Mouse (Mus musculus) left cerebral cortex, adult 18-20 months (tissue): ENCODE measurements at regions not wholly inside any gene's neighbourhood (a gene's known extent, or its start where the extent isn't known, plus 50 kb on each side); places are given as distances from the start of the nearest gene placed in this dataset.

Experiments
- DNase-seq, 2 experiments: peaks; one replicate each; pipeline ENCODE4 v3.0.0; 2021 to 2022; ENCODE audit warnings: low spot score in 2 of 2, mixed read lengths in 1 of 2

GRCm38 (mm10) chr5:45042914-45043313 lies 243.4 kb upstream of the Ldb2 start:
- peak in 1 of 2 experiments; percentile 5 for DNase-seq

GRCm38 (mm10) chr5:45036430-45036829 lies 236.9 kb upstream of the Ldb2 start:
- no peak for DNase-seq

DNA sequence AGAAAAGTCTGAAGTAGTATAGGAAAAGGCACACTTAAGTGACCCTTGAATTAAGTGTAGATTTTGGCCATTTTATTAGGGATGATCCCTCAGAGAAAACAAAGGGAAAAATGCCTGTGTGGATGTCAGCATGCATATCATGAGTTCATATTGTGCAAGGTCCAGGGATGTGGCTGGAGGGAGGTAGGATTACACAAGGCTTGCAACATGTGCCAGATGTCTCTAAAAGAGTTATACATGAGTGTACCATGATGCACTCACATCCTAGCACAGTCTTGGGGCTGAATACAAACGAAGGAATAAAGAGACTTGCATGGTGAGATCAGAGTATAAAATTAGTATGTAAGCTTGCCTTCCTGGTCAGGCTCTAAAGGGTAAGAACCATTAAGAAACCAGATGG lies 233.7 kb upstream of the Ldb2 start:
- DNase-seq: no peak

DNA sequence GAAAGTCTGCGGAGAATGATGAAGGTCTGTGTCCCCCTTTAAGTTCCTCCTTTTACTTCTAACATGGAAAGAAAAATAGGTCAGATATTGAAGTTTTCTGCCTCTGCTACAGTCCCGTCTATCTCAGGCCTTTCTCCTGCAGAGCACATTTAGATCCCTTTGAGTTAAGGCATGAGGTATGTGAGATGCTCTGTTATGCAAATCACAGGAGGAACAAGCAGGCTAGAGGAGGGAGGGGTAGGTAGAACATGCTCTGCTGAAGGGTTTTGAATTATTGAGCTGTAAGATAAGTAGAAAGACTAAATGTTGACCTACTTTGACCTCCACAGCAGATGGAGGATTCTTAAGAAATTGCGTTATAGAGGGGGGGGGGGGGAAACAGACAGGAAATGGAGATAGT lies 228.4 kb upstream of the Ldb2 start:
- no peak for DNase-seq

GRCm38 (mm10) chr5:45025383-45025782 lies 225.9 kb upstream of the Ldb2 start:
- no peak for DNase-seq

- no peak for DNase-seq
These were observed 208.4 kb upstream of the Ldb2 start for GRCm38 (mm10) chr5:45007930-45008329.

- DNase-seq: no peak
These were observed 201.5 kb upstream of the Ldb2 start for GRCm38 (mm10) chr5:45000996-45001395.

- DNase-seq: no peak
These were observed 199.6 kb upstream of the Ldb2 start for GRCm38 (mm10) chr5:44999032-44999431.

DNA sequence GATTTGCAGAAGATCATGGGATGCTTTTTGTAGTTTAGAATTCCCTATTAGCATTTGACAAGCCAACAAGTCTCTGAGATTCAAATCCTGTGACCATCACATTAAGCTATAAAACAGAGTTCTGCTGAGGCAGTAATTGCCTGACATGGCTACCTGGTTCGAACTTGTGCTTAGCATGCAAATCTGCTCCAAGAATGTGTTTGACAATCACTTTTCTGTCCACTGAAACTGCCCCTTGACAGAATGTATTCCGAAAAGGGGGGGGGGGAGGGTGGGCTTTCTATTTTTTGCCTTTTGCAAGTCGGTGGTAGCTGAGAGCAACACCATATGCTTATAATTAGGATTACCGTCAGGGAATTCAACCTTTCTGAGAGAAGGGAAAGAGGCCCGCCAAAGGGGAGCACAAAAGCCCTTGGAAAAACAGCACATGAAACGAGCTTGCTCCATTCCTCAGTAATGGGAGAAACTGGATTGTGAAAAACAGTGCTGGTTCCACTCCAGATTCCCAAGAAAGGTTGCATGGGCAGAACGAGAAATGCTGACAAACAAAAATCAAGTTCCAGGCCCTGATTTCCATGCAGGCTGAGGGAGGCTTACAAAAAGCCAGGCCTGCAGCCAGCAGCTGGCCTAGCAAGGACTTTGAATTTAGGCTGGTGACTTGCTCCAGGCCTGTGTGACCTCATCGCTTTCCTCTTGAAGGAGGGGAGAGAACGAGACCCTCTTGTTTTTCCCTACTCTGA lies 176.1 kb upstream of the Ldb2 start:
- DNase-seq: peak in 1 of 2 experiments; percentile 5

DNA sequence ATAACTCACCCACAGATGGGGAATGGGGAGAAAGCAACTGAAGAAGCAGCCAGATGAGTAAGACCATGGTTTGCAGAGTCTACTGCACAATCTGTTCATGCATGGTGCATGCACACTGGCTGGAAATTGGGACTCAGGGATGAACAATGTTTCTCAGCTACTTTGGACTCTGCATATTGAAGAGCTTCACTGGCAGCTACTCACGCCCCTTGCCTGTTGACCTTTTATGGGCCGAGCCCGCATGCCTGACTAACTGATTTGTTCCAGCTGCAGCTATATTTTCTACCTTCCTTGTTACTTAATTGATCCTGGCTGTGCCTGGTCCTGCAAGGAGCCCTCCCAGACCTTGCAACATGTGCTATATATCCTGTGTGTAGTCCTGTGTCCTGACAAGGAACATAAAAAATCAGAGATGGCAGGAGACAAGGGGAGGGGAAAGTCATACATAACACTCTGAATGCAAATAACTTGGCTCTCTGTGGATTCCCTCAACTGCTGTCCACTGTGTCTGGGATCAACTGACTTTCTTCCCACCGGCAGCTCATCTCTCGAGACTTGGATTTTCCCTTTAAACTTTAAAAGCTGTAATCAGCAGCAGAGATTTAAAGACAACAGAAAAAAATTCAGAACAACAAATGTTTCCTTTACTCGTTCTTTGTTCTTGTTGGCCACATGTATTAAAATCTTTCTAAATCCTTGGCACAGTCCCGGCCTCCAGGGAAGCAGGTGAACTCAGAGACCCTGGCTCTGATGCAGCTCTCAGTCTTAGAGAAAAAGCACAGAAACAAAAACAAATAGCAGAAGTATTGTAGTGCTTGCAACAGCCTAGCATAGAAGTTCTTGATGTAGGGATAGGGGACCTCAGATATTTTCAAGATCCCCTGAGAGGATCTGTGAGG lies 143.8 kb upstream of the Ldb2 start:
- no peak for DNase-seq

GRCm38 (mm10) chr5:44942575-44942974 lies 143.1 kb upstream of the Ldb2 start:
- DNase-seq: no peak

- no peak for DNase-seq
These were observed 126.0 kb upstream of the Ldb2 start for GRCm38 (mm10) chr5:44925476-44925875.

- no peak for DNase-seq
These were observed 122.8 kb upstream of the Ldb2 start for GRCm38 (mm10) chr5:44922129-44922775.

DNA sequence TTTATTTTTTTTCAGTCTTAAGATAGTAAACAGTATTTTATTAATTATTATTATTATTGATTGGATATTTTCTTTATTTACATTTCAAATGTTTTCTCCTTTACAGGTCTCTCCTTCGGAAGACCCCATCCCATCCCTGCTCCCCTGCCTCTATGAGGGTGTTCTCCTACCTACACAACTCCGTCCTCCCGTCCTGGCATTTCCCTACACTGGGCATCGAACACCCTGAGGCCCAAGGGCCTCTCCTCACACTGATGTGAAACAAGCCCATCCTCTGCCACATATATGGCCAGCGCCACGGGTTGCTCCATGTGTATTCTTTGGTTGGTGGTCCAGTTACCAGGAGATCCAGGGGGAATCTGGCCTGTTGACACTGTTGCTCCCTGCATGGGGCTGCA lies 118.3 kb upstream of the Ldb2 start:
- no peak for DNase-seq

DNA sequence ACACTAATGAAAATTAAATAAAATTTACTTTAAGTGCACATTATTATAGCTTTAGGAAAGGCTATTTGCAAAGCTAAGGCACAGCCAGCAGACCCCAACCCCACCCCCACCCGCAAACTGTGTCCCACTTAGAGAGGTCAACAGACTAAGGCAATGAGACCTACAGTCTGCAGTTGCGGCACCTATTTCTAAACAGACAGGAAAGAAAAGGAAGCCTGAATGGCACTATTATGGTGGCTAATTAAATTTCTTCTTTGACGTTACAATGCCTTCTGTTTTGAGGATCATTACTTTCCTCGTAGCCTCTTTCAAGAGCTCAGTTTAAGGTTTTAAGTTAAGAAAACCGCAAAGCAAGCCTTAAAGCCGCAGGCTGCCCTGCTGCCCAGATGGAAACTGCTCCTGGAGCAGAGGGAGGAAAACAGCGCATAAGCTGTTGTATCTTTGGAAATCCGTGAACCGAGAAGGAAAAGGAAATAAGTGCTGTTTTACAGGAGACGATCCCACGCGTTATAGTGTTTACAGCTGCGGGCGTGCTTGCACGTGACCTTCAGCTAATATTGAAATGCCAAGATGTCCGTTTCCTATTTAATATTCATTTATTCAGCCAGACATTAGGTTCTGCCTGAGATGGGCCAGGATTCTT lies 117.8 kb upstream of the Ldb2 start:
- DNase-seq: no peak

GRCm38 (mm10) chr5:44902541-44902940 lies 103.1 kb upstream of the Ldb2 start:
- DNase-seq: no peak

DNA sequence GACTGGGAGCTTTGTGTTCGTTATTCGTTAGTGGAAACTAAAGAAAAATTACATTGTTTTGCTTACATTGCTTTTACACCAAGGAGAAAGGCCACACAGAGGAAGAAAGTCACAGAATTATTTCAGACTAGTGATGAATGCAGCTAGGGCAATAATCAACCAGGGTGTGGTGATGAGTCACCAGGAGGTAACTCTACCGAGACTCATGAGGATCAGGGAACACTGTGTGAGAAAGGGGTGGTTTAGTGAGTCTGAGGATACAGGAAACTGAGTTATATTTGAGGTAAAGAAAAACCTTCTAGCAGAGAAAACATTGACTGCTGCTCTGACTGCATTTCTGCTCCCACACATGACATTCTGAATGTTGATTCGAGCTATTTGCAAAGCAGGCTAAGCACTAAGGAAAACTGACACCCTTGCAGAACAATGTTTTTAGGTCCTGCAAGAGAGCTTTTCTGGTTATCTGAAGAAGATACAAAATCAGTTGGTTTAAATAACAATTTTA lies 87.1 kb upstream of the Ldb2 start:
- no peak for DNase-seq

DNA sequence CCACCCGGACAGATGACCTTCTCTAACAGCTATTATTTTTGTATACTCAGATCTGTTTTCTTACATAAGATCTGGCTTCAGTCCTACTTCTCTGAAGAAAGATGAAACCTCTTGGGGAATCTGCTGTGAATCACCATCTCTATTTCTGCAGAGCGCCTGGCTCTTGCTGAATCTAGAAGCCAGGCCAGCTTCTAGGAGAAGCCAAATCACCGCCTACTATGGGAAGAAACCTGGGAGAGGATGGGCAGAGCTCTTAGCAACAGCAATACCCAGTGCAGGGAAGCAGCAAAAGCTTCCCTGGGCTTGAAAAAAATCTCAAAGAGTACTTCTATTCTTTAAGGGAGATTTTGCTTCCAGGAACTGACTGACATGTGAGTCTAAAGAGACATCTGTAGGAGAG lies 77.5 kb upstream of the Ldb2 start:
- DNase-seq: peak; percentile 55 to 75

DNA sequence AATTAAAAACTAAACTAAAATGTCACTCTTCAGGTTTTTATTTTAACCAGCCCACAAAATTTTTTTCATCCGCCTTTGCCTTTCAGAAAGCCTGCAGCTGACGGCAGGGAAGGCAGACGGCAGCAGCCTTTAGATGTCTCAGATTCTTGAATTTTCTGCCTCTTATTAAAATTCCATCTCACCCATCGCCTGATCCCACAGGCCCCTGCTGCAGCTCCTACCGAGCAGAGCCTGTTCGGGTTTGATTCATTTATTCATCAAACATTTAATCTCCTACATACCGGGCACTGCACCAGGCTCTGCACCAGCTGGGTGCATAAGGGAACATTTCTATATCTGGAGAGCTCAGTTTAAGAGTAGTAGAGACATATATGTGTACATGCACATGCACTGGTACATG lies 72.8 kb upstream of the Ldb2 start:
- DNase-seq: peak in 1 of 2 experiments; percentile 30

DNA sequence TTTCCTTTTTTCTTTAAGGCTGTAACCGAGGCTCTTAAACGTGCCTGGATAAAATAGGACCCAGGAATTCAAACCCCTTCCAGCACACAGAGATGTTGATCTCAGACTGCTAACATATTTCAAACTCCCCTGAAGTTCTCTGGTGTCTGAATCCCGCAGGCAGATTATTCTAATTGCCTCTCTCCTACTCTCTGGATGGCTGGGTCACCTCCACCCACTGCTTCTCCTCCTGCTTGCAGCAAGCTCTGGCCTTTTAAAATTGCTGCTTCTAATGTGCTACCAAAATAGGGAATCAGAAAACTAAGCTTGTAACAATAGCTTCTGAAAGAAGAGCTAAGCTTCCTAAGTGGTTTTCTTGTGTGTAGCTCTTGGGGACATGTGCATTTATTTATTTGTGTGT lies 64.4 kb upstream of the Ldb2 start:
- no peak for DNase-seq

DNA sequence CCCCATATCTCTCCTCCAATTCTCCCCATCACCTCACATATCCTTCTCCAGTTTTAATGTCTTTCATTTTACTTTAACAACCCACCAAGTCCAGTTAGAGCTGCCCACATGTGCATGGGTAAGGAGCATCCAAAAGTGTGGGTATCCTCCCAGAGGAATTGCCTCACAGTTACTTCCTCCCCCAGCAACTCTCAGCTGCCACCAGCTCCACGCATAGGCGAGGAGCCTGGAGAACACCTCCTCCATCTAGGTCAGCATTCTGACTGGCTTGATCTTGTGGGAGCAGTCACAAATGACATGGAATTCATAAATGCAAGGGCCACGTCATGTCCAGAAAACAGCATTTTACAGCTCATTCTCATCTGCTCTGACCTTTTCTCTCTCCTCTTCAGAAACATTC lies 63.9 kb upstream of the Ldb2 start:
- DNase-seq: peak in 1 of 2 experiments; percentile 29
